ENCODE assay signal across 20 mouse cellular contexts in the genomic region with DNA sequence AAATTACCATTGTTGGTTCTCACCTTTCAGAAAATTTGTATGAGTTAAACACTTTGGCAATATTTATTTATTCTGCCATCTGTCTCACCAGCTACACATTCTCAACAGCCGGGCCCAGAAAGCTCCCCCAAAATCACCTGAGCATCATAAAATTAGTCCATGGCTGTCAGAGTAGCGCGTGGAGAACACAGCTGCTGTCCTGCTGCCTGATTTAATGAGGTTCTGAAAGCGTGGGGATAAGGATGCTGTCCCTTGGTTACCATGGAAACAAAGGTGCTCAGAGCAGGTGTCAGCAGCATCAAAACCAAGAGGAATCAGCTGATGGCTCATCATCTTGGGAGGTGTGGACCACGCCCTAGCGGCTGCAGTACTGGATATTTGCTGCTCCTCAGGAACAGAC.
DNase-seq lines count a peak whose midpoint lies in the region; ATAC-seq and TF ChIP-seq lines count a peak whose summit lies in the region.
"Had no signal": no experiment of that assay in that cellular context is flagged by ENCODE, and none has a peak within 500 bp of the region (broad histone marks: within the 10 kb centered on the region; RNA-seq: fewer than 3 reads in every experiment).

No protein-coding gene starts in this region.

- H3K4me1 ChIP-seq in hindbrain, embryonic 16.5 days (ENCODE audit: control insufficient read depth, insufficient read depth, low read depth, low read length): no peaks in the 10 kb centered on the region
- no peaks in the 10 kb centered on the region for H3K4me1 ChIP-seq in hindbrain, embryonic 11.5 days (replicated peaks; ENCODE audit: control insufficient read depth, insufficient read depth, low read length)
- peaks cover 4% of the 10 kb centered on the region; the same call in 1 of the 2 replicates for H3K4me1 ChIP-seq in midbrain, embryonic 13.5 days (replicated peaks)
- H3K4me1 ChIP-seq in midbrain, embryonic 15.5 days: peaks cover 9% of the 10 kb centered on the region; the same call in 1 of the 2 replicates
- H3K4me1 ChIP-seq in midbrain, postnatal 0 days (ENCODE audit: insufficient read depth, low read length): no peaks in the 10 kb centered on the region
- H3K4me1 ChIP-seq: stomach, embryonic 15.5 days had no signal

- no peak overlapping the region for H3K4me3 ChIP-seq in hindbrain, embryonic 16.5 days (ENCODE audit: low read length)
- H3K4me3 ChIP-seq in hindbrain, embryonic 11.5 days (ENCODE audit: low read depth, low read length): no peak overlapping the region
- no peak overlapping the region for H3K4me3 ChIP-seq in midbrain, embryonic 13.5 days (replicated peaks)
- no peak overlapping the region for H3K4me3 ChIP-seq in midbrain, embryonic 15.5 days
- H3K4me3 ChIP-seq in midbrain, postnatal 0 days (ENCODE audit: low read depth, low read length): no peak overlapping the region
- H3K4me3 ChIP-seq: embryonic facial prominence, embryonic 10.5 days; heart, embryonic 10.5 days; hindbrain, embryonic 15.5 days; limb, embryonic 10.5 days; stomach, embryonic 15.5 days had no signal

- H3K36me3 ChIP-seq in hindbrain, embryonic 16.5 days (ENCODE audit: control insufficient read depth, insufficient read depth, low read length): no peaks in the 10 kb centered on the region
- H3K36me3 ChIP-seq in hindbrain, embryonic 11.5 days (ENCODE audit: control insufficient read depth, insufficient read depth, low read length): no peaks in the 10 kb centered on the region
- H3K36me3 ChIP-seq in midbrain, embryonic 13.5 days: no peaks in the 10 kb centered on the region
- H3K36me3 ChIP-seq in midbrain, embryonic 15.5 days (replicated peaks): no peaks in the 10 kb centered on the region
- no peaks in the 10 kb centered on the region for H3K36me3 ChIP-seq in midbrain, postnatal 0 days (ENCODE audit: insufficient read depth, low read length)
- H3K36me3 ChIP-seq: embryonic facial prominence, embryonic 10.5 days; heart, embryonic 10.5 days; hindbrain, embryonic 15.5 days; limb, embryonic 10.5 days; stomach, embryonic 15.5 days had no signal

- H3K27ac ChIP-seq in hindbrain, embryonic 16.5 days (ENCODE audit: low read depth, low read length): no peak overlapping the region
- no peak overlapping the region for H3K27ac ChIP-seq in hindbrain, embryonic 11.5 days (ENCODE audit: low read depth, low read length)
- 0 out of 2 replicates have a peak overlapping the region, but pooled peaks have one; percentile 25 for H3K27ac ChIP-seq in midbrain, embryonic 13.5 days
- no peak overlapping the region for H3K27ac ChIP-seq in midbrain, embryonic 15.5 days
- H3K27ac ChIP-seq in midbrain, postnatal 0 days (ENCODE audit: low read depth, low read length): no peak overlapping the region
- H3K27ac ChIP-seq: embryonic facial prominence, embryonic 10.5 days; heart, embryonic 10.5 days; hindbrain, embryonic 15.5 days; kidney, postnatal 0 days; limb, embryonic 10.5 days; stomach, embryonic 15.5 days had no signal

- WGBS in hindbrain, embryonic 16.5 days: 51% methylated on average over 6 of the region's 6 CpGs
- WGBS in hindbrain, embryonic 11.5 days: 80% methylated on average over 6 of the region's 6 CpGs
- 68% methylated on average over 6 of the region's 6 CpGs for WGBS in midbrain, embryonic 13.5 days
- WGBS in midbrain, embryonic 15.5 days: 57% methylated on average over 6 of the region's 6 CpGs
- WGBS in midbrain, postnatal 0 days: 48% methylated on average over 6 of the region's 6 CpGs

- 0 out of 2 replicates have a peak, but pooled peaks have one; percentile 52 for ATAC-seq in hindbrain, embryonic 16.5 days
- no peak for ATAC-seq in hindbrain, embryonic 11.5 days (ENCODE audit: low FRiP score)
- no peak for ATAC-seq in midbrain, embryonic 13.5 days
- ATAC-seq in midbrain, embryonic 15.5 days (replicated peaks): no peak
- ATAC-seq in midbrain, postnatal 0 days (ENCODE audit: low FRiP score): no peak

- H3K9me3 ChIP-seq in hindbrain, embryonic 16.5 days (ENCODE audit: control insufficient read depth, low read length): no peaks in the 10 kb centered on the region
- H3K9me3 ChIP-seq in hindbrain, embryonic 11.5 days (ENCODE audit: control insufficient read depth, low read length): no peaks in the 10 kb centered on the region
- H3K9me3 ChIP-seq in midbrain, embryonic 13.5 days: no peaks in the 10 kb centered on the region
- H3K9me3 ChIP-seq in midbrain, embryonic 15.5 days: no peaks in the 10 kb centered on the region
- H3K9me3 ChIP-seq in midbrain, postnatal 0 days (ENCODE audit: low read length): no peaks in the 10 kb centered on the region
- H3K9me3 ChIP-seq: heart, embryonic 10.5 days; hindbrain, embryonic 15.5 days; limb, embryonic 10.5 days; stomach, embryonic 15.5 days had no signal

- no peak for TF ChIP-seq CTCF in midbrain, postnatal 0 days (IDR thresholded peaks at IDR 0.05)

- no peak overlapping the region for H3K9ac ChIP-seq in hindbrain, embryonic 16.5 days (ENCODE audit: low read depth, low read length)
- H3K9ac ChIP-seq in hindbrain, embryonic 11.5 days (ENCODE audit: low read depth, low read length): no peak overlapping the region
- H3K9ac ChIP-seq in midbrain, embryonic 13.5 days (replicated peaks): no peak overlapping the region
- no peak overlapping the region for H3K9ac ChIP-seq in midbrain, embryonic 15.5 days
- H3K9ac ChIP-seq in midbrain, postnatal 0 days (replicated peaks; ENCODE audit: low read length, poor library complexity, severe bottlenecking): no peak overlapping the region
- H3K9ac ChIP-seq: hindbrain, embryonic 15.5 days; lung, embryonic 14.5 days; stomach, embryonic 15.5 days had no signal

- no peaks in the 10 kb centered on the region for H3K27me3 ChIP-seq in hindbrain, embryonic 16.5 days (replicated peaks; ENCODE audit: control insufficient read depth, insufficient read depth, low read length)
- no peaks in the 10 kb centered on the region for H3K27me3 ChIP-seq in hindbrain, embryonic 11.5 days (ENCODE audit: control insufficient read depth, insufficient read depth, low read length)
- no peaks in the 10 kb centered on the region for H3K27me3 ChIP-seq in midbrain, embryonic 13.5 days
- peaks cover 4% of the 10 kb centered on the region; the same call in 1 of the 2 replicates for H3K27me3 ChIP-seq in midbrain, embryonic 15.5 days (replicated peaks)
- H3K27me3 ChIP-seq in midbrain, postnatal 0 days (ENCODE audit: insufficient read depth, low read length): no peaks in the 10 kb centered on the region
- H3K27me3 ChIP-seq: hindbrain, embryonic 15.5 days; stomach, embryonic 15.5 days had no signal

- DNase-seq in hindbrain, embryonic 11.5 days (ENCODE audit: low spot score): no peak
- DNase-seq in brain, embryonic 18.5 days (ENCODE audit: low read depth, low spot score): peak; percentile 26
- peak; percentile 73 for DNase-seq in midbrain, postnatal 0 days (ENCODE audit: low spot score)
- DNase-seq in lung, postnatal 14 days: no peak
- DNase-seq in kidney, postnatal 4 days: no peak
- DNase-seq: gastrocnemius, postnatal 36 days; heart, postnatal 10 days; kidney, adult 11 months; lung, embryonic 14.5 days; thymus, postnatal 14 days had no signal

- H3K4me2 ChIP-seq in hindbrain, embryonic 16.5 days (ENCODE audit: low read length): no peak overlapping the region
- H3K4me2 ChIP-seq in hindbrain, embryonic 11.5 days (replicated peaks; ENCODE audit: low read depth, low read length): no peak overlapping the region
- H3K4me2 ChIP-seq in midbrain, embryonic 13.5 days (replicated peaks): no peak overlapping the region
- H3K4me2 ChIP-seq in midbrain, embryonic 15.5 days: no peak overlapping the region
- H3K4me2 ChIP-seq in midbrain, postnatal 0 days (ENCODE audit: low read depth, low read length, poor library complexity, severe bottlenecking): no peak overlapping the region
- H3K4me2 ChIP-seq: hindbrain, embryonic 15.5 days; liver, embryonic 11.5 days; lung, embryonic 14.5 days; stomach, embryonic 15.5 days had no signal

Comparison
In these comparisons a context has a peak if more than half of its experiments do, and no peak if none do; other contexts are left out.
1. DNase-seq: peak in brain, embryonic 18.5 days (single experiment) and midbrain, postnatal 0 days (single experiment); none in hindbrain, embryonic 11.5 days (single experiment), lung, postnatal 14 days (single experiment) and kidney, postnatal 4 days (0 of 2).